Mouse (Mus musculus) ovary, adult 18-20 months (tissue): ENCODE data around the gene Gm10130.
"Not testable (repeated sequence)": the region's sequence is repeated elsewhere in the genome, so short reads cannot be mapped to it uniquely, and the experiment has no call there.

ENCODE experiments used
- DNase-seq: peaks from one replicate; pipeline ENCODE4 v3.0.0; 2022; ENCODE audit warnings: low spot score, mixed read lengths

Gene Gm10130

GRCm38 (mm10) chr2:150323402-150323801 lies at the start of gene Gm10130:
TSS of gene Gm10130 (plus strand) at chr2:150323702.
- DNase-seq = no peak

GRCm38 (mm10) chr2:150293669-150294068 lies 29.8 kb upstream of the Gm10130 start:
- no peak for DNase-seq

DNA sequence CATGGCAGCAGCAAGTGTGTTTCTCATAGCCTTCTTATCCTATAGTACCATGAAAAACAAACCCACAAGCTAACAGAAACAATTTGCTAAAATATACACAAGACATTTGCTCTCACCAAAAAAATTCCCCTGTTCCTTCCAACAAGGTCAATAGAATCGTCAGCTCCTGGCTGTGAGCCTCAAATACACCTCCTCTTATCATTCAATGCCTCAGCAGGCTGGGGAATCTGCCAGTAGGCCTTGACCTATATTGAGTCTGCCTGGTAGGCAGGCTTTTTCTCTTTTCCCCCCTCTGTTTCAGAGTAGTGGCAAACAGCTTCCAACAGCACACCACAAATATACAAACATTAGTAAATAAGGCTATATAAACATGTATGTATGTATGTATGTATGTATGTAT lies 24.4 kb upstream of the Gm10130 start:
- peak; percentile 53 for DNase-seq

- no peak for DNase-seq
These were observed 16.2 kb upstream of the Gm10130 start for GRCm38 (mm10) chr2:150307183-150307773.

GRCm38 (mm10) chr2:150310952-150311884 lies 12.3 kb upstream of the Gm10130 start:
- peak; percentile 90 for DNase-seq

GRCm38 (mm10) chr2:150316140-150316539 lies 7.4 kb upstream of the Gm10130 start:
- no peak for DNase-seq

GRCm38 (mm10) chr2:150318973-150319372 lies 4.5 kb upstream of the Gm10130 start:
- DNase-seq = no peak

- not testable (repeated sequence) for DNase-seq
These were observed 33.6 kb downstream of the Gm10130 start for GRCm38 (mm10) chr2:150357136-150357535.

DNA sequence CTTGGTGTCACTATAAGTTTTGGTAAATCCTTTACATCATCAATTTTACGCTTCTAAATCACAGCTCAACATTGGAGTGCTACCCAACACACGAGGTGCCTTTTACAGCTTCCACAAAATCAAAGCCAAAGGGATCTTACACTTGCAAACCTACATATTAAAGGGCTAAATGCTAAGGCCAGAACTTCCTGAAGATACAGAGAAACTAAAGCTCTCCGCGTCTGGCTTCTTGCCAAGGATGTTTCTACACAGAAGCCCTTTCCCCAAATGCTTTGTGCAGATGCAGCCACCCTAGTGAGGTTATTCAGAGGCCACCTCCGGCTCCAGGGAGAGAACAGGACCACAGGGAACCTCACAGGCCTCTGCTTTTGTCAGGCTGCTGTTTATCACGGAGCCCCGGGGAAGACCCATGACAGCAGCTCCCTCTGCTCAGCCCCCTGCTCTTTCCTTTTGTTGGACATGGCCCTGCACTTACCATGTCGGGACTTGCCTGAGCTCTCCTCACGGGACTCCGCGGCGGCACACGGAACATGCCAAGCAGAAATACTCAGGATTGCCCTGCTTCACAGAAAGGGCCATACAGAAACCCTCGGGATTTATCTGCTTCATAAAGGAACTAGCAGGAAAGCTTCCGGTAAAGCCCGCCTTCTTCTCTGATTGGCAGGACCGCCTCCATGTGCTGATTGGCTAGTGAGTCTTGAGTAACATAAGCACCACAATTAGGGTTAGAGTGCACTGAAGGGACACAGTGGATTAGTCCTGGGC lies 38.8 kb downstream of the Gm10130 start, which contains the start of gene 3300002I08Rik:
Gene 3300002I08Rik (minus strand): TSS at position 653 of the 765 bp plus-strand sequence.
- peak; percentile 81 for DNase-seq

GRCm38 (mm10) chr2:150362878-150363229 lies 39.4 kb downstream of the Gm10130 start:
- DNase-seq = no peak

GRCm38 (mm10) chr2:150385553-150386106 lies 62.1 kb downstream of the Gm10130 start:
- DNase-seq = not testable (repeated sequence)

DNA sequence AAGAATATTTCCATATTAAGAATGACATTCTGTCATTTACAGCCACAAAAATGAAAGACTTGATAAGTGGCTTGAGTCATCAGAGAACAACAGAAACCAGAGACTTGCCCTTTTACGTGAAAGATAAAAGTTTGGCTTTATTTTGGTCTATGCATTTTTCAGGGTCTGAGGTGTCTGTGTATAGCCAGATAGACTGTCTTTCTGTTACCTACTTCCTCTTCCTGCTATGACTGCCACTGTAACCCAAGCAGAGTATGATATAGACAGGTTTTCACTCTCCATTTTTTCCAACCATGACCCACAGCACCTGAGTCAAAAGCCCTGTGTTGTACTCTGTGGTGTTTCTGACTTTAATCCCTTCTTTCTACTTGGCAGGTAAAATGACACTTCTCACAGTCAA lies 66.7 kb downstream of the Gm10130 start:
- DNase-seq = no peak

DNA sequence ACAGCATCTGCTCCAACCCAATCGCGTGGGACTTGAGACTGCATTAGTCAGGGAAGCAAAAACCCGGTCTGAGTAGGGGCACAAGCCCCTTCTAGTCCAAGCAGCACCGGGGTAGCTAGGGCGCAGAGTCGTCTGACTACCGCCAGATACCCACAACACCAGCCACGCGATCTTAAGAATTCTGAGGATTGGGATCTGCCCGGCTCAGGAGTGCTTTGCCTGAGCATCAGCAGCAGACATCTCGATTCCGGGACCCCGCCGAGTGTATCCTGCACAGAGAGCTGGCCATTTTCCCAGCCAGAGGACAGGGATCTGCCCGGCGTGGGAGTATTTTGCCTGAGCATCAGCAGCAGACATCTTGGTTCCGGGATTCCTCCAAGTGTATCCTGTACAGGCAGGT lies 88.6 kb downstream of the Gm10130 start:
- DNase-seq = not testable (repeated sequence)
